Mouse (Mus musculus): ENCODE measurements around the gene Grin2d.

- TF ChIP-seq CTCF (IDR thresholded peaks at IDR 0.05; ENCODE audit: control insufficient read depth, insufficient read depth, insufficient read length), result no peak
- no peak for TF ChIP-seq USF1 (IDR thresholded peaks at IDR 0.05; ENCODE audit: low read depth)
- TF ChIP-seq MYOD1 (IDR thresholded peaks at IDR 0.05; ENCODE audit: control insufficient read depth, insufficient read length, low read depth), result no peak
These were observed 35.9 kb upstream of the Grin2d start for GRCm38 (mm10) chr7:45914067-45914466.

All from C2C12 (cell line).